ENCODE assay signal across 9 mouse cellular contexts in genomic region chr12:85848164-85848958, GRCm38 (mm10). TPM values are rescaled to one million over a fixed set of nuclear protein-coding genes. Genes with fewer than 3 reads are reported as not detected.
DNase-seq lines count a peak whose midpoint lies in the region; ATAC-seq lines count a peak whose summit lies in the region.
"Had no signal": no experiment of that assay in that cellular context is flagged by ENCODE, and none has a peak within 500 bp of the region (broad histone marks: within the 10 kb centered on the region; RNA-seq: fewer than 3 reads in every experiment).

No protein-coding gene starts in this region.

- H3K36me3 ChIP-seq in midbrain, embryonic 14.5 days (ENCODE audit: control insufficient read depth, insufficient read depth, low read length) = peaks cover 25% of the 10 kb centered on the region; the same call in 1 of the 2 replicates
- H3K36me3 ChIP-seq in midbrain, embryonic 15.5 days (replicated peaks) = peaks cover 5% of the 10 kb centered on the region; the same call in 1 of the 2 replicates
- no peaks in the 10 kb centered on the region for H3K36me3 ChIP-seq in midbrain, embryonic 11.5 days (ENCODE audit: control insufficient read depth, insufficient read depth, low read length)

- peak; percentile 57 for DNase-seq in midbrain, embryonic 14.5 days
- DNase-seq in MN1 (ENCODE audit: low spot score) = peak; percentile 18
- peak; percentile 32 for DNase-seq in embryo, embryonic 11 days
- peak; percentile 27 to 52 for DNase-seq in heart, postnatal 14 days
- peak; percentile 31 to 36 for DNase-seq in left cerebral cortex, adult 18-20 months (ENCODE audit: low spot score in 2 of 2)
- no peak for DNase-seq in midbrain, embryonic 11.5 days (ENCODE audit: low spot score, missing footprints)

- 86% methylated on average over 7 of the region's 7 CpGs for WGBS in midbrain, embryonic 14.5 days
- WGBS in midbrain, embryonic 15.5 days = 84% methylated on average over 7 of the region's 7 CpGs
- WGBS in midbrain, embryonic 11.5 days = 79% methylated on average over 7 of the region's 7 CpGs

- H3K9ac ChIP-seq in midbrain, embryonic 14.5 days (replicated peaks; ENCODE audit: low read length) = no peak overlapping the region
- H3K9ac ChIP-seq in midbrain, embryonic 15.5 days = no peak overlapping the region
- H3K9ac ChIP-seq in midbrain, embryonic 11.5 days (ENCODE audit: low read length) = no peak overlapping the region
- H3K9ac ChIP-seq: liver, embryonic 15.5 days had no signal

- no peaks in the 10 kb centered on the region for H3K9me3 ChIP-seq in midbrain, embryonic 14.5 days (ENCODE audit: control insufficient read depth, low read length)
- no peaks in the 10 kb centered on the region for H3K9me3 ChIP-seq in midbrain, embryonic 15.5 days
- no peaks in the 10 kb centered on the region for H3K9me3 ChIP-seq in midbrain, embryonic 11.5 days (ENCODE audit: control insufficient read depth, low read length)
- H3K9me3 ChIP-seq: liver, embryonic 15.5 days had no signal

- no peak overlapping the region for H3K4me2 ChIP-seq in midbrain, embryonic 14.5 days (ENCODE audit: low read length)
- no peak overlapping the region for H3K4me2 ChIP-seq in midbrain, embryonic 15.5 days
- H3K4me2 ChIP-seq in midbrain, embryonic 11.5 days = no peak overlapping the region
- H3K4me2 ChIP-seq: liver, embryonic 15.5 days had no signal

- no peak overlapping the region for H3K4me3 ChIP-seq in midbrain, embryonic 14.5 days (replicated peaks; ENCODE audit: low read depth, low read length)
- H3K4me3 ChIP-seq in midbrain, embryonic 15.5 days = no peak overlapping the region
- H3K4me3 ChIP-seq in midbrain, embryonic 11.5 days (ENCODE audit: low read depth, low read length) = no peak overlapping the region
- H3K4me3 ChIP-seq: liver, embryonic 15.5 days had no signal

- intact Hi-C loops in heart, postnatal 14 days (cut with DNase I) = no loop called here

- no peaks in the 10 kb centered on the region for H3K27me3 ChIP-seq in midbrain, embryonic 14.5 days (ENCODE audit: control insufficient read depth, insufficient read depth, low read length)
- H3K27me3 ChIP-seq in midbrain, embryonic 15.5 days (replicated peaks) = no peaks in the 10 kb centered on the region
- H3K27me3 ChIP-seq in midbrain, embryonic 11.5 days (ENCODE audit: control insufficient read depth, insufficient read depth, low read length) = no peaks in the 10 kb centered on the region
- H3K27me3 ChIP-seq: liver, embryonic 15.5 days had no signal

- ATAC-seq in midbrain, embryonic 14.5 days (ENCODE audit: low FRiP score, low TSS enrichment) = no peak
- no peak for ATAC-seq in midbrain, embryonic 15.5 days (replicated peaks)
- ATAC-seq in neutrophil, adult 5-6 weeks (ENCODE audit: extremely low read depth, insufficient number of reproducible peaks, low FRiP score, poor library complexity, severe bottlenecking) = peak; percentile 56; the same call in 1 of the 2 replicates
- no peak for ATAC-seq in midbrain, embryonic 11.5 days (ENCODE audit: low FRiP score)

- no peak overlapping the region for H3K27ac ChIP-seq in midbrain, embryonic 14.5 days (replicated peaks; ENCODE audit: low read depth, low read length)
- no peak overlapping the region for H3K27ac ChIP-seq in midbrain, embryonic 15.5 days
- no peak overlapping the region for H3K27ac ChIP-seq in midbrain, embryonic 11.5 days (ENCODE audit: low read depth, low read length)
- H3K27ac ChIP-seq: liver, embryonic 15.5 days had no signal

- no peaks in the 10 kb centered on the region for H3K4me1 ChIP-seq in midbrain, embryonic 14.5 days (ENCODE audit: control insufficient read depth, insufficient read depth, low read length)
- no peaks in the 10 kb centered on the region for H3K4me1 ChIP-seq in midbrain, embryonic 15.5 days
- no peaks in the 10 kb centered on the region for H3K4me1 ChIP-seq in midbrain, embryonic 11.5 days (ENCODE audit: control insufficient read depth, insufficient read depth, low read length)
- H3K4me1 ChIP-seq: liver, embryonic 15.5 days had no signal

RNA-seq across cellular contexts. Expression of gene Ttll5, which starts 23.9 kb away (rescaled TPM):
- polyA plus RNA-seq in midbrain, embryonic 14.5 days (2014; fragmentation: Nextera tagmentation; extraction: Ambion mirVana) = 11.9 and 16.1 TPM in 2 replicates
- 12.1 and 13.7 TPM in 2 replicates for polyA plus RNA-seq in midbrain, embryonic 15.5 days (2015; fragmentation: Nextera tagmentation; extraction: Ambion mirVana)
- total RNA-seq in heart, postnatal 14 days (2021) = 10 to 100 TPM; 15.4 to 17.2 TPM
- total RNA-seq in left cerebral cortex, adult 18-20 months (2021) = 10 to 100 TPM; 45.0 to 45.2 TPM
- total RNA-seq in neutrophil, adult 5-6 weeks (2017) = 17.6 and 28.7 TPM in 2 replicates
- polyA plus RNA-seq in midbrain, embryonic 11.5 days (2014; fragmentation: Nextera tagmentation; extraction: Ambion mirVana) = 15.7 and 18.7 TPM in 2 replicates

RNA-seq across cellular contexts. Expression of gene Erg28, which starts 24.0 kb away (rescaled TPM):
- polyA plus RNA-seq in midbrain, embryonic 14.5 days (2014; fragmentation: Nextera tagmentation; extraction: Ambion mirVana) = 84.8 and 111 TPM in 2 replicates
- 104 TPM in 2 replicates for polyA plus RNA-seq in midbrain, embryonic 15.5 days (2015; fragmentation: Nextera tagmentation; extraction: Ambion mirVana)
- 1 to 10 TPM; 6.2 to 7.3 TPM for total RNA-seq in heart, postnatal 14 days (2021)
- 10 to 100 TPM; 52.1 to 53.4 TPM for total RNA-seq in left cerebral cortex, adult 18-20 months (2021)
- total RNA-seq in neutrophil, adult 5-6 weeks (2017) = 22.7 and 25.4 TPM in 2 replicates
- polyA plus RNA-seq in midbrain, embryonic 11.5 days (2014; fragmentation: Nextera tagmentation; extraction: Ambion mirVana) = 105 and 113 TPM in 2 replicates
